Mouse (Mus musculus) hindbrain, embryonic 10.5 days (tissue): Measurements from ENCODE around the gene Nell2. TPM values are rescaled to one million over a fixed set of nuclear protein-coding genes. Genes with fewer than 3 reads are reported as not detected.

Experiments used
- polyA plus RNA-seq: library from polyadenylated mRNA; unstranded; fragments of >200 nt; fragmentation: Nextera tagmentation; extraction: Ambion mirVana; gene quantifications from 2 replicates; pipeline ENCODE4 v1.2.1, GENCODE M21; 2016

Gene Nell2
- polyA plus RNA-seq, 1 experiment from 2014 or later: 78.2 TPM

Other genes starting within 250 kb of the Nell2 start
- 5.5 and 7.4 TPM in 2 replicates for gene Dbx2, start 127.4 kb upstream of the Nell2 start, polyA plus RNA-seq